Mouse (Mus musculus) embryonic facial prominence, embryonic 14.5 days (tissue): Measurements from ENCODE around the gene Dock4. TPM values are rescaled to one million over a fixed set of nuclear protein-coding genes. Genes with fewer than 3 reads are reported as not detected.
"Not testable (repeated sequence)": the region's sequence is repeated elsewhere in the genome, so short reads cannot be mapped to it uniquely, and the experiment has no call there.

ENCODE experiments used
- ATAC-seq: fragments of 200-750 bp; cut with Nextera tagmentation; 2 replicates; pipeline ENCODE4 v1.8.0; 2017; ENCODE audit warnings: low read depth, moderate number of reproducible peaks, moderate TSS enrichment
- DNase-seq: peaks from one replicate; pipeline ENCODE4 v3.0.0-alpha.2; 2015; ENCODE audit warnings: low spot score
- H3K27ac ChIP-seq: fragments of 300-500 bp; sonication (generic); replicated peaks from 2 replicates; pipeline ENCODE4 v1.5.1; 2014; ENCODE audit warnings: low read depth, mild to moderate bottlenecking, low read length, moderate library complexity
- H3K27me3 ChIP-seq: fragments of 300-500 bp; sonication (generic); replicated peaks from 2 replicates; pipeline ENCODE4 v1.6.1; 2014; ENCODE audit warnings: low read length; ENCODE audit not compliant: control insufficient read depth, insufficient read depth
- H3K36me3 ChIP-seq: fragments of 300-500 bp; sonication (generic); 2 replicates; pipeline ENCODE4 v1.6.1; 2014; ENCODE audit warnings: low read length, mixed read lengths; ENCODE audit not compliant: control insufficient read depth, insufficient read depth
- H3K4me1 ChIP-seq: fragments of 300-500 bp; sonication (generic); 2 replicates; pipeline ENCODE4 v1.6.1; 2014; ENCODE audit warnings: antibody characterized with exemption, low read length; ENCODE audit not compliant: control insufficient read depth, insufficient read depth
- H3K4me2 ChIP-seq: fragments of 300-500 bp; sonication (generic); 2 replicates; pipeline ENCODE4 v1.6.1; 2014; ENCODE audit warnings: low read depth, mild to moderate bottlenecking, low read length, moderate library complexity, mixed read lengths
- H3K4me3 ChIP-seq: fragments of 300-500 bp; sonication (generic); 2 replicates; pipeline ENCODE4 v1.5.1; 2014; ENCODE audit warnings: low read depth, mild to moderate bottlenecking, low read length
- H3K9ac ChIP-seq: fragments of 300-500 bp; sonication (generic); 2 replicates; pipeline ENCODE4 v1.6.1; 2014; ENCODE audit warnings: low read depth, mild to moderate bottlenecking, low read length, moderate library complexity, mixed read lengths
- H3K9me3 ChIP-seq: fragments of 300-500 bp; sonication (generic); 2 replicates; pipeline ENCODE4 v1.6.1; 2016; ENCODE audit warnings: low read length; ENCODE audit not compliant: control insufficient read depth
- WGBS: fragments of 180-500 bp; shearing (Covaris S2); extraction: QIAGEN DNeasy Blood & Tissue Kit; methylation state at CpG from one replicate; pipeline ENCODE4 v1.1.7; 2014; 5-methylcytosine and 5-hydroxymethylcytosine counted together
- polyA plus RNA-seq: library from polyadenylated mRNA; unstranded; fragments of >200 nt; fragmentation: Nextera tagmentation; extraction: Ambion mirVana; gene quantifications from 2 replicates; pipeline ENCODE4 v1.2.1, GENCODE M21; 2014

Dock4 gene
- polyA plus RNA-seq, 1 experiment from 2014 or later, result 9.2 TPM

GRCm38 (mm10) chr12:40842991-40843390 lies 397.2 kb downstream of the Dock4 start:
- Histone ChIP-seq H3K36me3 (no peaks in the 10 kb centered on the region), H3K27ac (no peak overlapping the region), H3K4me3 (no peak overlapping the region), H3K4me2 (no peak overlapping the region), H3K27me3 (no peaks in the 10 kb centered on the region), H3K9me3 (no peaks in the 10 kb centered on the region), H3K9ac (no peak overlapping the region), H3K4me1 (0 out of 2 replicates have a peak, but pooled peaks cover 4% of the 10 kb centered on the region)
- no peak for DNase-seq
- 77% methylated on average over 5 of the region's 5 CpGs for WGBS
- ATAC-seq, result no peak

GRCm38 (mm10) chr12:40843474-40844080 lies 397.8 kb downstream of the Dock4 start:
- Histone ChIP-seq H3K27me3 (no peaks in the 10 kb centered on the region), H3K36me3 (no peaks in the 10 kb centered on the region), H3K9me3 (no peaks in the 10 kb centered on the region), H3K4me2 (no peak overlapping the region), H3K9ac (no peak overlapping the region), H3K27ac (no peak overlapping the region), H3K4me1 (no peaks in the 10 kb centered on the region), H3K4me3 (no peak overlapping the region)
- DNase-seq (no peak), ATAC-seq (no peak)
- WGBS, result 61% methylated on average over 3 of the region's 3 CpGs

- H3K9me3 ChIP-seq, result no peaks in the 10 kb centered on the region
- H3K4me1 ChIP-seq, result no peaks in the 10 kb centered on the region
- no peaks in the 10 kb centered on the region for H3K27me3 ChIP-seq
- no peak overlapping the region for H3K4me3 ChIP-seq
- no peak overlapping the region for H3K27ac ChIP-seq
- no peaks in the 10 kb centered on the region for H3K36me3 ChIP-seq
- no peak for ATAC-seq
- no peak overlapping the region for H3K9ac ChIP-seq
- WGBS, result 90% methylated on average over 22 of the region's 22 CpGs
- no peak for DNase-seq
- no peak overlapping the region for H3K4me2 ChIP-seq
Observed at GRCm38 (mm10) chr12:40844324-40844723, 398.6 kb downstream of the Dock4 start.

- no peak for ATAC-seq
- 90% methylated on average over 7 of the region's 7 CpGs for WGBS
- DNase-seq, result no peak
Observed at GRCm38 (mm10) chr12:40854705-40855367, 409.1 kb downstream of the Dock4 start.

DNA sequence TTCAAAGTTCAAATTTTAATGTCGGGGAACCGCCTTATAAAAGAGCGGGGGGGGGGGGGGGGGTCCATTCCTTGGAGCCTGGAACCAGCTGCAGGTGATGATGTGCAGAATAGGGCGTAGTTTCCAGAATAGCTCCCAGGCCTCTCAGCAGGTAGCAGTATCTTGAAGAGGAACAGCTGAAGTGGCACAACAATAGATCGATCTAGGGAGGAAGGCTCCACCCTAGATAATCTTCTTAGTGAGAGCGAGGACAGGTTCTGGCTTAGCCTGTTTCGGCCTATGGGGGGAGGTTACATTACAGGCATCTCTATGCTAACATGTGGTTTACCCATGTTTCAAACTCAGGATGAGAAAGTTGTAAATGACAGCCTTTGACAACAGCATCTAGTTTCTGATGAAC lies 411.7 kb downstream of the Dock4 start:
- Histone ChIP-seq H3K9me3 (no peaks in the 10 kb centered on the region), H3K9ac (no peak overlapping the region), H3K36me3 (no peaks in the 10 kb centered on the region), H3K4me1 (no peaks in the 10 kb centered on the region), H3K4me2 (no peak overlapping the region), H3K27ac (no peak overlapping the region), H3K27me3 (no peaks in the 10 kb centered on the region), H3K4me3 (no peak overlapping the region)
- ATAC-seq (no peak), DNase-seq (no peak)
- 93% methylated on average over 6 of the region's 7 CpGs for whole genome bisulfite sequencing

More at GRCm38 (mm10) chr12:40854705-40855367, 409.1 kb downstream of the Dock4 start:
- no peak overlapping the region for H3K9ac ChIP-seq
- no peaks in the 10 kb centered on the region for H3K4me1 ChIP-seq
- H3K36me3 ChIP-seq, result no peaks in the 10 kb centered on the region
- H3K4me2 ChIP-seq, result no peak overlapping the region
- H3K27ac ChIP-seq, result no peak overlapping the region
- no peak overlapping the region for H3K4me3 ChIP-seq
- no peaks in the 10 kb centered on the region for H3K9me3 ChIP-seq
- no peaks in the 10 kb centered on the region for H3K27me3 ChIP-seq

GRCm38 (mm10) chr12:40858763-40859162 lies 413.0 kb downstream of the Dock4 start:
- not testable (repeated sequence) for DNase-seq, H3K4me2 ChIP-seq, H3K4me1 ChIP-seq, ATAC-seq, H3K27me3 ChIP-seq, H3K9ac ChIP-seq, H3K9me3 ChIP-seq, H3K4me3 ChIP-seq, H3K27ac ChIP-seq, H3K36me3 ChIP-seq
- WGBS, result 73% methylated on average over 7 of the region's 7 CpGs

GRCm38 (mm10) chr12:40870387-40870786 lies 424.6 kb downstream of the Dock4 start:
- WGBS, result 90% methylated on average over 5 of the region's 5 CpGs
- Histone ChIP-seq H3K36me3 (no peaks in the 10 kb centered on the region), H3K27me3 (no peaks in the 10 kb centered on the region), H3K9me3 (peaks cover 2% of the 10 kb centered on the region; the same call in 1 of the 2 replicates), H3K4me2 (no peak overlapping the region), H3K4me1 (no peaks in the 10 kb centered on the region), H3K4me3 (no peak overlapping the region), H3K27ac (no peak overlapping the region), H3K9ac (no peak overlapping the region)
- no peak for DNase-seq
- no peak for ATAC-seq

DNA sequence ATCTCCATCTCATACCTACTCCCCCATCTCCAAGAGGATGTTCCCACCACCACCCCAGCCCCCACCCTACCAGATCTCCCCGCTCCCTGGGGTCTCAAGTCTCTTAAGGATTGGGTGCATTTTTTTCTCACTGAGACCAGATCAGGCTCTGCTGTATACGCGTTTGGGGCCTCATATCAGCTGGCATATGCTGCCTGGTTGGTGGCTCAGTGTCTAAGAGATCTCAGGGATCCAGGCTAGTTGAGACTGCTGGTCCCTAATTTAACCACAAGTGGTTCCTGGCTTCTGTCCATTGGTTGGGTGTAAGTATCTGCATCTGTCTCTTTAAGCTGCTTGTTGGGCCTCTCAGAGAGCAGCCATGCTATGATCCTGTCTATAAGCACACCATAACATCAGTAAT lies 427.0 kb downstream of the Dock4 start:
- Histone ChIP-seq H3K4me1 (no peaks in the 10 kb centered on the region), H3K9ac (no peak overlapping the region), H3K27me3 (no peaks in the 10 kb centered on the region), H3K36me3 (no peaks in the 10 kb centered on the region), H3K27ac (no peak overlapping the region), H3K9me3 (peaks cover 2% of the 10 kb centered on the region; the same call in 1 of the 2 replicates), H3K4me2 (no peak overlapping the region), H3K4me3 (no peak overlapping the region)
- no peak for DNase-seq
- ATAC-seq, result no peak
- WGBS, result 97% methylated on average over 3 of the region's 3 CpGs

- not testable (repeated sequence) for H3K4me3 ChIP-seq, H3K9ac ChIP-seq, ATAC-seq, DNase-seq, H3K4me1 ChIP-seq, H3K27ac ChIP-seq, H3K36me3 ChIP-seq, H3K9me3 ChIP-seq, H3K4me2 ChIP-seq, H3K27me3 ChIP-seq
- 80% methylated on average over 7 of the region's 7 CpGs for WGBS
Observed at GRCm38 (mm10) chr12:40873267-40873666, 427.5 kb downstream of the Dock4 start.
